Mouse (Mus musculus) neural tube, embryonic 11.5 days (tissue): Measurements from ENCODE around the gene Snx8. TPM values are rescaled to one million over a fixed set of nuclear protein-coding genes. Genes with fewer than 3 reads are reported as not detected.
A peak's percentile ranks its signal among the peaks of the same experiment; 100 is the strongest.

ENCODE experiments used
- ATAC-seq: fragments of 200-750 bp; cut with Nextera tagmentation; 2 replicates; pipeline ENCODE4 v1.8.0; 2017; ENCODE audit warnings: moderate number of reproducible peaks, mild to moderate bottlenecking, moderate TSS enrichment, moderate library complexity; ENCODE audit not compliant: insufficient read depth, low FRiP score, low TSS enrichment
- DNase-seq: peaks from one replicate; pipeline ENCODE4 v3.0.0-alpha.2; 2015; ENCODE audit warnings: low spot score
- H3K27ac ChIP-seq: fragments of 300-500 bp; sonication (generic); 2 replicates; pipeline ENCODE4 v1.5.1; 2014; ENCODE audit warnings: low read depth, mild to moderate bottlenecking, low read length
- H3K27me3 ChIP-seq: fragments of 300-500 bp; sonication (generic); 2 replicates; pipeline ENCODE4 v1.6.1; 2014; ENCODE audit warnings: mild to moderate bottlenecking, low read length, mixed read lengths; ENCODE audit not compliant: control insufficient read depth, insufficient read depth
- H3K36me3 ChIP-seq: fragments of 300-500 bp; sonication (generic); 2 replicates; pipeline ENCODE4 v1.6.1; 2014; ENCODE audit warnings: mild to moderate bottlenecking, low read length, moderate library complexity, mixed read lengths; ENCODE audit not compliant: control insufficient read depth, insufficient read depth
- H3K4me1 ChIP-seq: fragments of 300-500 bp; sonication (generic); 2 replicates; pipeline ENCODE4 v1.6.1; 2014; ENCODE audit warnings: low read length, mixed read lengths; ENCODE audit not compliant: control insufficient read depth, insufficient read depth
- H3K4me2 ChIP-seq: fragments of 300-500 bp; sonication (generic); 2 replicates; pipeline ENCODE4 v1.6.1; 2014; ENCODE audit warnings: low read depth, mild to moderate bottlenecking, moderate library complexity
- H3K4me3 ChIP-seq: fragments of 300-500 bp; sonication (generic); 2 replicates; pipeline ENCODE4 v1.5.1; 2014; ENCODE audit warnings: low read depth, low read length
- H3K9ac ChIP-seq: fragments of 300-500 bp; sonication (generic); 2 replicates; pipeline ENCODE4 v1.6.1; 2014; ENCODE audit warnings: mild to moderate bottlenecking, low read length
- H3K9me3 ChIP-seq: fragments of 300-500 bp; sonication (generic); 2 replicates; pipeline ENCODE4 v1.6.1; 2016; ENCODE audit warnings: low read length; ENCODE audit not compliant: control insufficient read depth
- WGBS: fragments of 180-500 bp; shearing (Covaris S2); extraction: QIAGEN DNeasy Blood & Tissue Kit; methylation state at CpG from one replicate; pipeline ENCODE4 v1.1.7; 2014; 5-methylcytosine and 5-hydroxymethylcytosine counted together
- polyA plus RNA-seq: library from polyadenylated mRNA; unstranded; fragments of >200 nt; fragmentation: Nextera tagmentation; extraction: Ambion mirVana; gene quantifications from 2 replicates; pipeline ENCODE4 v1.2.1, GENCODE M21; 2014

The Snx8 gene
- polyA plus RNA-seq, 1 experiment from 2014 or later = 8.4 TPM

DNA sequence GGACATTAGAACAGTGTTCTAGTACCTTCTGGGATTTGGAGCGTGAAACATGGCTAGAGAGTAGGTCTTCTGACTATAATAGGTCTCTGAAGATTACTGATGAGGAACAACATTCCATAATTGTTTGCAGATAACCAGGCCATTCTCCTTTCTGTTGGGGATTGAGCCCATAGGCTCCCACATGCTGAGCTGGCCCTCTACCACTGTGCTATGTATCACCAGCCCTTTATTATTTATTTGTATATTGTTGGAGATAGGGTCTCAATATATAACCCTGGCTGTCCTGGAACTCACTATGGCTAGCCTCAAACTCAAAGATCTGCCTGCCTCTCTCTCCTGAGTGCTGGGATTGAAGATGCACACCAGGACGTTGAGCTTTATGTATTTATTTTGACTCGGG is 585 bp upstream of the Snx8 start:
- WGBS = 60% methylated on average over 3 of the region's 3 CpGs
- Histone ChIP-seq H3K4me3 (peak overlapping the region; percentile 65), H3K27ac (no peak overlapping the region), H3K4me1 (peaks cover 4% of the 10 kb centered on the region), H3K27me3 (no peaks in the 10 kb centered on the region), H3K36me3 (no peaks in the 10 kb centered on the region), H3K9ac (no peak overlapping the region), H3K4me2 (peak overlapping the region; percentile 93), H3K9me3 (no peaks in the 10 kb centered on the region)
- ATAC-seq = no peak
- no peak for DNase-seq

DNA sequence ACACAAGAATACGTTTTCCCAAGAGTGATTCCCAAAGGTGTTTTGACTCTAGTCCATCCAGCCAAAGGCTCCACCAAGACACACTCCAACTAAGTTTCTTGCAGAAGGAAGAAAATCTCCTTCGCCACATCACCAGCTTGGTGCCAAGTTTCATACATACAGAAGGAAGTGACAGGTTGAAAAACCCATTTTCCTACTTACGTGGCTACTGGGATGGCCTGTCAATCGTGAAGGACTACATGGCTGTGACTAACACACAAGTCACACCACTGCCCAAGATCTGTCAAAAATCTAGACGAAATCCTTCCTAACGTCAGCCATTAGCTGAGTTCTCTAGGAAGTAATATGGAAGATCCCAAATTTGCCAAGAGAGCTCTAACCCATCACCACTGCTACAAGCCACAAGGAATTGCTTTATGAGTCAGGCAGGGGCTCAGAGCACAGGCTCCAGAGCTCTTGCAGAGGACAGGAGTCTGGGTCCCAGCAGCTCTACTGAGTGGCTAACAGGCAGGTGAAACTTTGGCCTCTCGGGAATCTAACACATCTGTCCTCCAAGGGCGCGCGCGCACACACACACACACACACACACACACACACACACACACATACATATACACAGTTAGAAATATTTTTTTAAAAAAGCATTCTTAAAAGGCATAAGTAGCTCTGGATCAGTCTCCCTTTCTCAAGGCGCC is 1.1 kb downstream of the Snx8 start:
- Histone ChIP-seq H3K4me1 (peaks cover 8% of the 10 kb centered on the region), H3K27ac (no peak overlapping the region), H3K9ac (no peak overlapping the region), H3K27me3 (no peaks in the 10 kb centered on the region), H3K4me2 (peak overlapping the region; percentile 93), H3K4me3 (peak overlapping the region; percentile 65), H3K36me3 (no peaks in the 10 kb centered on the region), H3K9me3 (no peaks in the 10 kb centered on the region)
- ATAC-seq = no peak
- DNase-seq = no peak
- 68% methylated on average over 12 of the region's 12 CpGs for WGBS

DNA sequence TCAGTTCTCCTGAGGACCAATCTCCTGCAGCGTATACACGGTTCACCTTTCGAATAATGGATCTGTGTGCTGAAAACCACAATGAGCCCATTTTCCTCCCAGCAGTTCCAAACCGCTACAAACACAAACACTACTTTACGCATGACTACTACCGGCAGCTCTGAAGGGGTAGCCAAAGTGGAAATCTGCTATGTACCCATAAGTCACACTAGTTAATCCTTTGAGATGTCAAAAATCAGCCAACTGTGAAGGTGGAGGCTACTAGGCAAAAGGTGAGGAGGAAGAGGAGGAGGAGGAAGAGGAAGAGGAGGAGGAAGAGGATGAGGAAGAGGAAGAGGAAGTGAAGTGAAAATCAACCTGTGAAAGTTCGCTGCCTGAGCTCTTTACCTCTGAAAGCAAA is 1.8 kb downstream of the Snx8 start:
- DNase-seq (no peak), ATAC-seq (no peak)
- H3K4me2 ChIP-seq = no peak overlapping the region
- no peaks in the 10 kb centered on the region for H3K27me3 ChIP-seq
- WGBS = 88% methylated on average over 7 of the region's 7 CpGs
- H3K4me1 ChIP-seq = peaks cover 8% of the 10 kb centered on the region
- H3K36me3 ChIP-seq = no peaks in the 10 kb centered on the region
- H3K4me3 ChIP-seq = no peak overlapping the region
- H3K27ac ChIP-seq = no peak overlapping the region
- no peak overlapping the region for H3K9ac ChIP-seq
- no peaks in the 10 kb centered on the region for H3K9me3 ChIP-seq

DNA sequence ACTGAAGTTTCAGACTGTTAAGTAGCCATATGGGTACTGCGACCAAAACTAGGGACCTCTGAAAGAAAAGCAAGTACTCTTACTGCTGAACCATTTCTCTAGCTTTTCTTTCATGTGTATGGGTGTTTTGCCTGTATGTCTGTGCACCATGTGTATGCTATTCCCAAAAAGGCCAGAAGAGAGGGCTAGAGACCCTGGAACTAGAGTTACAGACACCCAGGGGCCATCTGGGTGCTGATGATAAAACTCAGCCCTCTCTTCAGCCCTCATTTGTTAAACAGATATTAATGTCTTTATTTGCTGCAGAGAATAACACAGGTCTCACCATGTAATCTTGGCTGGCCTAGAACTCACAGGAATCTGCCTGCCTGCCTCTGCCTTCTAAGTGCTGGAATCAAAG is 4.6 kb downstream of the Snx8 start:
- 91% methylated on average over 1 of the region's 1 CpGs for WGBS
- Histone ChIP-seq H3K4me1 (peaks cover 8% of the 10 kb centered on the region), H3K9ac (no peak overlapping the region), H3K4me3 (no peak overlapping the region), H3K9me3 (no peaks in the 10 kb centered on the region), H3K27me3 (no peaks in the 10 kb centered on the region), H3K27ac (no peak overlapping the region), H3K36me3 (no peaks in the 10 kb centered on the region), H3K4me2 (no peak overlapping the region)
- no peak for ATAC-seq
- DNase-seq = no peak

DNA sequence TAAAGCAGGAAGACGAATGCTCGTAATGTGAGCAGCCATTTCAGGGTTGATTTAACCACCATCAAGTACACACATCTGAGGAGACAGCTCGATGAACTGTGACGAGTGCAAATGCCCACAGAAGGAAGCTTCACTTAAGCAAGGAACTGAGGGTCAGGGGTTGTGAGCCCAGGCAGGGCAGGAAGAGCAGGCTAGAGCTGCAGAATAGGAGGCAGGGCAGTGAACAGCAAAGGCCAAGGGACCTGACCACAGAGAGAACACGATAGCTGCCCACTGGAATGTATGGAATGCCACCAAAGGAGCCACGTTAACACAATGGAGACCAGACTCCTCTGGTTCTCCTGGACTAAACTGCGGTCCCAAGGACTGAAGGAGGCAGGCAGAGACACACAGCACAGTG is 5.5 kb downstream of the Snx8 start:
- DNase-seq (peak; percentile 37), ATAC-seq (no peak)
- H3K4me3 ChIP-seq = no peak overlapping the region
- no peaks in the 10 kb centered on the region for H3K27me3 ChIP-seq
- no peaks in the 10 kb centered on the region for H3K9me3 ChIP-seq
- H3K36me3 ChIP-seq = no peaks in the 10 kb centered on the region
- no peak overlapping the region for H3K9ac ChIP-seq
- H3K27ac ChIP-seq = no peak overlapping the region
- no peak overlapping the region for H3K4me2 ChIP-seq
- WGBS = 27% methylated on average over 7 of the region's 7 CpGs
- peaks cover 6% of the 10 kb centered on the region for H3K4me1 ChIP-seq

DNA sequence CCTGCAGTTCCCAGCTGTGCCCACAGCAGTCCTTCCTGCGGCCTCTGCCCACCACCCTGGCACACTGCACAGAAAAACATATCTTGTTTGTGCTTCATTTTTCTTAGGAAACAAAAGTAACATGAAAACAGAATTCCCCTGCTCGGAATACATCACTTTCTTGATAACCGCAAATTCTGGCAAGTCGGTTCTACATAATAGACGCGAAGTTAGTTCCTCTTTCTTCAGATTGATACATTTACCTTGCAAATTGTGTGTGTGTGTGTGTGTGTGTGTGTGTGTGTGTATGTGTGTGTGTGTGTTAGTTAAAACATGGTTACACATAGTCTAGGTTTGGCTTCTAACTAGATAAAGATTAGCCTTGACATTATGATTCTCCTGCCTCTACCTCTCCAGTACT is 6.4 kb downstream of the Snx8 start:
- WGBS = 95% methylated on average over 6 of the region's 6 CpGs
- ATAC-seq (no peak), DNase-seq (no peak)
- no peak overlapping the region for H3K27ac ChIP-seq
- H3K9me3 ChIP-seq = no peaks in the 10 kb centered on the region
- no peak overlapping the region for H3K4me2 ChIP-seq
- H3K4me3 ChIP-seq = no peak overlapping the region
- no peaks in the 10 kb centered on the region for H3K27me3 ChIP-seq
- no peaks in the 10 kb centered on the region for H3K36me3 ChIP-seq
- H3K4me1 ChIP-seq = 0 out of 2 replicates have a peak, but pooled peaks cover 3% of the 10 kb centered on the region
- H3K9ac ChIP-seq = no peak overlapping the region

DNA sequence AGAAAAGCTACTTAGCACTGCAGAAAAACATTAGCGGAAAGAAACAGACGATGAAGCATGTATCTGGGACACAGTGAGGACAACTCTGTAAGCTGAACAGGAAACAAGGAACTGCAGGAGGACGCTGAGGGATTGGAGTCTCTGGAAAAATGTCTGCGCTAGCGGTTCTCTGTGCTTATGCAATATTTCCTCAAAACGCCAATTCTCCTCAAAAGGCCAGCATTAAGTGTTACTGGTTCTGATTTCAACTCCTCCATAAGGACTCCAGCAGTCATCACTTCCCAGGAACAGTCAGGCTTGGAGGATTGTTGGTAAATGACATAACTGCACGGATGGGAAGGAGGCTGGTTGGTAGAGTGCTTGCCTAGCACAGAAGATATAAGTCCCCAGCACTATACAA is 7.9 kb downstream of the Snx8 start:
- ATAC-seq (no peak), DNase-seq (no peak)
- Histone ChIP-seq H3K9me3 (no peaks in the 10 kb centered on the region), H3K4me2 (no peak overlapping the region), H3K36me3 (no peaks in the 10 kb centered on the region), H3K4me1 (0 out of 2 replicates have a peak, but pooled peaks cover 3% of the 10 kb centered on the region), H3K9ac (no peak overlapping the region), H3K4me3 (no peak overlapping the region), H3K27ac (no peak overlapping the region), H3K27me3 (no peaks in the 10 kb centered on the region)
- 96% methylated on average over 7 of the region's 7 CpGs for WGBS

DNA sequence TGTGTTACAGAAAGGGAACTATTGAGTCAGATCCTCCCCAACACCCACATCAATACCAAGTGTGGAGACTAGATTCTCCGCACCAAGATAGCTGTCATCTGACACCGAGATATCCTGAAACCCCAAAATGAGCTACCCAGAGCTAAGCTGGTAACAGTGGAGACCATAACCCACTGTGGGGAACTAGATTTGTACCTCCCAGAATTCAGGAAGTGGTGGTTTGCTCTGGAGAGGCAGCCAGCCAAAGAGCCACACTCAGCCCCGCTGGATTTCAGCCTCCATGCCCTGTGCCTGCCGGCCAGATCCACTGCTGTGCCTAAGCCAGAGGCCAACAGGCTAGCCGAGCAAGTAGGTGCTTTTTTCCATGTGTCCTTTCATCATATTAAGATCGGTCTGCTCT is 9.8 kb downstream of the Snx8 start:
- no peak overlapping the region for H3K9ac ChIP-seq
- no peak overlapping the region for H3K4me2 ChIP-seq
- DNase-seq = no peak
- H3K36me3 ChIP-seq = no peaks in the 10 kb centered on the region
- no peak overlapping the region for H3K4me3 ChIP-seq
- H3K27ac ChIP-seq = no peak overlapping the region
- no peaks in the 10 kb centered on the region for H3K9me3 ChIP-seq
- ATAC-seq = no peak
- 0 out of 2 replicates have a peak, but pooled peaks cover 3% of the 10 kb centered on the region for H3K4me1 ChIP-seq
- WGBS = 76% methylated on average over 6 of the region's 6 CpGs
- no peaks in the 10 kb centered on the region for H3K27me3 ChIP-seq

DNA sequence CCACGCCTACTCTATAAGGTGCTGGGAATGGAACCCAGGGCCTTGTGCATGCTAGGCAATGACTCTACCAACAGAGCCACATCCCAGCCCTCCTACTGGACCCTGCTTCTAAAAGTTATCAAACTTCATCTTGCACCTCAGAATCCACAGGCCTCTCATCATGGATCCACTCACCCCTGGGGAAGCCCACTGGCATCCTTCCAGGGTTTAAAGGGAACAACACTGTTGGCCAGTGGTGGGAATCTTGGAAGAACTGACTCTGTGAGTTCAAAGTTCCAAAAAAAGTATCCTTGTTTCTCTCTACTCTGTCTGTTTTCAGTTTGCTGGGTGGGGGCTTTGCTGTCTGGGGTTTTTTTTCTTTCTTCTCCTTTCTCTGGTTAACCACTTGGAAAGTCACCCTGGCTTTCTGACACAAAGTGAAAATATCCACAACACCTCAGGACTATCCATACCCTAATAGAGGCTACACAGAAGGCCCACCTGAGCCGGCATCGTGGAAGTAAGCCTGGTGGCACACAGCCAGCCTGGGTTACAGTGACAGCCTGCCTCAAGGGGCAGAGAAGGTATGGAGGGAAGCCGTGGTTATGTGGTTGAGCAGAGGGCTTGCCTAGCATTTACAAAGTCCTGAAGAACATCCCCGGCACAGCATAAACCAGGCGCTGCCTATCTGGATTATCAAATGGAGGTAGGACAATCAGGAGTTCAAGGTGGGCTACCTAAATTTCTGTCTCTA is 10.8 kb downstream of the Snx8 start:
- no peak overlapping the region for H3K4me2 ChIP-seq
- no peaks in the 10 kb centered on the region for H3K36me3 ChIP-seq
- H3K4me1 ChIP-seq = no peaks in the 10 kb centered on the region
- H3K9me3 ChIP-seq = no peaks in the 10 kb centered on the region
- H3K27ac ChIP-seq = no peak overlapping the region
- 94% methylated on average over 6 of the region's 6 CpGs for WGBS
- H3K9ac ChIP-seq = no peak overlapping the region
- DNase-seq (no peak), ATAC-seq (no peak)
- H3K27me3 ChIP-seq = no peaks in the 10 kb centered on the region
- H3K4me3 ChIP-seq = no peak overlapping the region
